Comparison of ENCODE assay signal across 19 mouse cellular contexts in the genomic region with DNA sequence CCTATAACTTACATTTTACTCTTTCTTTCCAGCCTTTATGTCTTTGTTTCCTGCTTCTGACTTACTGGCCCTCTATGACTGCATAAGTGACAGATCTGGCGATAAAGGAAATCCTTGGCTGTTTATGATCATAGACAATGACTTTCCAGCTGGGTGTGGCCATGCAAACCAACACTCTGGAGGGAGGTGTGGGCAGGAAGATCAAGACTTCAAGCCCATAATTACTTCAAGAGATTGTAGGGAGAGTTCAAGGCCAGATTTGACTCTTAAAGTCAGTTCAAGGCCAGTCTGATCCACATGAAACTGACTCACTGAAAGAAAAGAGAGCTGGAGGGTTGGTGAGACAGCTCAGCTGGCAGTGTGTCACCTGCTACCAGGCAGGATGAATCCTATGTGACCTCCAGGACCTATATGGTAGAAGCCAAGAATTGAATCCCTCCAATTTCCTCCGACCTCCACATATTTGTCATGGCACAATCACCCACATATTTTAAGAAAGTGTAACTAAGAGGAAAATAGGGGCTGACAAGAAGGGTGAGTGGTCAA. TPM values are rescaled to one million over a fixed set of nuclear protein-coding genes. Genes with fewer than 3 reads are reported as not detected.
"Had no signal": no experiment of that assay in that cellular context is flagged by ENCODE, and none has a peak within 500 bp of the region (broad histone marks: within the 10 kb centered on the region; RNA-seq: fewer than 3 reads in every experiment).

No protein-coding gene starts in this region.

- H3K4me1 ChIP-seq: liver, embryonic 13.5 days had no signal

- H3K27ac ChIP-seq: kidney, postnatal 0 days; left cerebral cortex, adult 2 months; liver, embryonic 13.5 days had no signal

- DNase-seq: kidney, adult 2 months; kidney, postnatal 25 days; layer of hippocampus, postnatal 36 days; liver, embryonic 13.5 days; lung, adult 2 months; lung, postnatal 14 days; lung, postnatal 4 days; midbrain, embryonic 14.5 days; right cerebral cortex, adult 18-20 months; right cerebral cortex, postnatal 14 days; right cerebral cortex, postnatal 4 days; spleen, adult 18-20 months; thymus, postnatal 36 days had no signal

- H3K4me3 ChIP-seq: left cerebral cortex, adult 2 months; liver, embryonic 13.5 days had no signal

- H3K27me3 ChIP-seq: liver, embryonic 13.5 days had no signal

RNA-seq across cellular contexts. Expression of gene 1700020D05Rik, which starts 3.2 kb away (rescaled TPM):
- polyA plus RNA-seq: kidney, embryonic 14.5 days; kidney, postnatal 0 days; lung, embryonic 16.5 days; midbrain, embryonic 11.5 days had no signal

RNA-seq across cellular contexts. Expression of gene Efemp2, which starts 26.6 kb away (rescaled TPM):
- total RNA-seq: megakaryocyte progenitor cell, adult 5-6 weeks had no signal
